Mouse (Mus musculus) ovary, postnatal 10 days (tissue): ENCODE measurements around the gene Olfr33.
A peak's percentile ranks its signal among the peaks of the same experiment; 100 is the strongest.

Experiments
- DNase-seq: peaks from one replicate; pipeline ENCODE4 v3.0.0; 2022; ENCODE audit warnings: low spot score

The Olfr33 gene

DNA sequence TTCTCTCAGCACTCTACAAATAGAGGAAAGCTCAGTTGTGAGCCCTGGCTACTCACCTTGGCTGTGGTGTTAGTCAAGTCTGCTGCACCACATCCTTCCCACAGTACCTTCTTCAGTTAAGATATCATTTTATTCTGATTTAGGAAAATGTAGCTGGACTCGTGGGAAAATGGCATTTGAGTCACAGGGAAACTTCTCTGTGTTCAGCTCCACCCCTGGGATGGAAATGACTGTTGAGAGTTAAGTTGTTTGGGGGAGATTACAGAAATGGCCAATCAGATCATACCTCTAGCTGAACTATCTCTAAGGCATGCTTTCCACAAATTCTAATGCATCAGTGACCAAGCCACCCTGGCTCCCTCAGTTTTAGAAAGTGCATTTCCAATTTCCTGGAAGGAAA is at the start of gene Olfr33:
TSS of gene Olfr33 (minus strand) at position 101 of the 400 bp plus-strand sequence.
- DNase-seq, result no peak

DNA sequence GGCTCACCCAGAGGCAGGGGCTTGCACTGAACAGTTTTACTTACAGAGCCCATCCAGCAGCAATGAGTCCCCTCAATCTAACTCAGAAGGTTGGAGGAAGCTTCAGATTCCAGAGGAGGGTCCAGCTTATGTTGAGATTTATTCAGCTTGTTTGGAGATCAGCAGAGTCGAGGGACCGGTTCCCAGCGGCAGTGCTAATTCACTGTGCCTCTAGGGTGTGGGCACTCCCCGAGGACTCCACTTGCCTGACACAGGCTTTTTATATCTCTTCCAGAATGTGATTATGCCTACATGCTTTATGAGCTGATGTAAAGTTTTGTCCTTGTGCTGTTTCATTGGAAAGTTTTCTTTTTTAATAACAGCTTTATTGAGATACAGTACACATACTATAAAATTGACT is 40.4 kb upstream of the Olfr33 start, which contains the start of the genes Olfr560 and Olfr78:
TSS of gene Olfr560 (minus strand) at position 101 of the 400 bp plus-strand sequence.
TSS of gene Olfr78 (minus strand) at position 206 of the 400 bp plus-strand sequence.
- no peak for DNase-seq

GRCm38 (mm10) chr7:102752086-102752485 is 33.2 kb upstream of the Olfr33 start:
- no peak for DNase-seq

GRCm38 (mm10) chr7:102737705-102738104 is 18.8 kb upstream of the Olfr33 start:
- no peak for DNase-seq

- DNase-seq, result no peak
Measured at GRCm38 (mm10) chr7:102733793-102734192, 14.9 kb upstream of the Olfr33 start.

- no peak for DNase-seq
Measured at GRCm38 (mm10) chr7:102727391-102727790, 8.5 kb upstream of the Olfr33 start, which contains the start of gene Olfr559. TSS of gene Olfr559 (minus strand) at chr7:102727491.

- DNase-seq, result no peak
Measured at GRCm38 (mm10) chr7:102701915-102702314, 17.0 kb downstream of the Olfr33 start, which contains the start of gene Olfr558. TSS of gene Olfr558 (plus strand) at chr7:102702215.

- no peak for DNase-seq
Measured at GRCm38 (mm10) chr7:102698461-102698860, 20.4 kb downstream of the Olfr33 start.

DNA sequence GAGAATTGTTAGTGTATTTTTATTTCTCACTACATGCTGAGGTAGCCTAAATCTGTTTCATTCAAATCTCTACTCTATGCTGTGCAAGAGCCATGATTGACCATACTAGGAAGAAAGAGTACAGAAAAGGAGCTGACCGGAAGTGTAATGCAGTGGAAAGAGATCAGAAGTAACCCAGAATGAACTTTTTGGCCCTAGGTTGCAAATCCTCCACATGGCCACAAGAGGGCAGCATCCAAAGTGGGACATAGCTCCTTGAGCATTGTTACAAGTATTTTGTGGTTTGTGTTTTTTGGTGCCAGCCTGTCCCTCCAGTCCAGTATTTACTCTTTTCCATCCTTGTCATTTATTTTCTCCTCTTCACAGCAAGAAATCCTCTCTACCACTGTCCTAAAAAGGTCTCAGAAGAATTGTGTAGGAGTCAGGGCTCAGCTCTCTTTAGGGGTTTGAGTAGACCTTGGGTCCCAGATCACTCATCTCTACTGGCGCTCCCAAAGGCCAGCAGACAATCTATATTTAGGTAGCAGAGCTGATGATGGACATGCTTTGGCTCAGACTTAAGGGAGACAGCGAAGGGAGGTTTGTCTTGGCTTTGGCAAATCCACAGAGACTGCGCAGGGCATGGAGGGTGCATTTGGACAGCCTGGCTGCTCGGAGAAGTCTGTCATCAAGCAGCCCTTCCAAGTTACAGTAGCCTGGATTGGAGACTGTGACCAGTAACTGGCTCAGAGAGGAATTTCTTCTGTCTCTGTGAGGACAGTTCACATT is 23.3 kb downstream of the Olfr33 start, which contains the start of gene Olfr557:
TSS of gene Olfr557 (plus strand) at position 553 of the 768 bp plus-strand sequence.
- DNase-seq, result no peak

- peak; percentile 66 for DNase-seq
Measured at GRCm38 (mm10) chr7:102686944-102687501, 31.8 kb downstream of the Olfr33 start, which contains the start of gene Trim68. TSS of gene Trim68 (minus strand) at chr7:102687327.

DNA sequence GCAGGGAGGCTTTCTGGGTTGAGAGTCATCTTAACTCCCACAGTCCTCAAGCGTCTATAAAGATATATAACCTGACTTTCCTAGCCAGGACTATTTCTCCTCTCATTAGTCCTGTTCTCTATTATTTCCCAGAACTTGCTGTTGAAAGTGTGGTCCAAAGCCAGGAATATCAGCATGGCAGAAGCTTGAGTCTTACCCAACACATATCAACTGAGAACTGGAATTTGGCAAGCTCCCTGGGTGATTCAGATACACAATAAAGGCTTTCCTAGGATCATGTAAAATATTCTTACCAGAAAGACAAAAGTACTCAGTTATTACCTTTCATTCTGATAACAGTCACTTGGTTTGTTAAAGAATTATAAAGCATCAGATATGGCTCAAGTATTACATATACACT is 37.0 kb downstream of the Olfr33 start:
- no peak for DNase-seq

- DNase-seq, result no peak
Measured at GRCm38 (mm10) chr7:102676225-102676624, 42.6 kb downstream of the Olfr33 start.

- DNase-seq, result no peak
Measured at GRCm38 (mm10) chr7:102665378-102665777, 53.5 kb downstream of the Olfr33 start.

- DNase-seq, result no peak
Measured at GRCm38 (mm10) chr7:102664599-102664998, 54.3 kb downstream of the Olfr33 start, which contains the start of gene Olfr556. TSS of gene Olfr556 (plus strand) at chr7:102664899.
